Mouse (Mus musculus): ENCODE data around the gene Bhlhe40. TPM values are rescaled to one million over a fixed set of nuclear protein-coding genes. Genes with fewer than 3 reads are reported as not detected.

Bhlhe40 gene
- polyA plus RNA-seq, 1 experiment from 2014 or later: 2.2 TPM

DNA sequence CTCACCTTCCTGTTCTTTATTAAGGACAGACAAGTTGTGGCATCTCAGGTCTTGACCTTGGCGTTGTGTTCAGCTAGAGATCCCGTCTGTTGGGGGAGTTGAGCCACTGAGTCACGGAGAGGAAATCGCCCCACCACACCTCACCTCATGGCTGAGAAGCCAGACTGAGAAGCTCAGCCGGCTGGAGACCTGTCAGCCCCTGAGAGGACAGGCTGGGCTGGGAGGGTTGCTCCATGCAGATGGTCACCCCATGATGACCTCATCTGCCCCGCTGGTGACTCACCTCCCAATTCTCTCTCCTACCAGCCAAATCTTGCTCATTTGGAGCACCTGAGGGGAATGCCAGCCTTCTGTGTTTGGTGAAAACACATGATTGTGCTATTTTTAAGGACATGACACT, 45.5 kb downstream of the Bhlhe40 start:
- Histone ChIP-seq H3K27me3 (peaks cover 21% of the 10 kb centered on the region), H3K4me2 (no peak overlapping the region), H3K4me1 (replicated peaks) (peaks cover 13% of the 10 kb centered on the region; the same call in 1 of the 2 replicates), H3K9me3 (no peaks in the 10 kb centered on the region), H3K9ac (replicated peaks) (no peak overlapping the region), H3K27ac (no peak overlapping the region), H3K4me3 (replicated peaks) (no peak overlapping the region), H3K36me3 (no peaks in the 10 kb centered on the region)
- ATAC-seq (ENCODE audit: insufficient number of reproducible peaks, insufficient read depth, low FRiP score, low TSS enrichment, low read depth): no peak
- 60% methylated on average over 6 of the region's 6 CpGs for WGBS

- H3K9ac ChIP-seq (replicated peaks): no peak overlapping the region
- peaks cover 21% of the 10 kb centered on the region for H3K27me3 ChIP-seq
- H3K4me3 ChIP-seq (replicated peaks): no peak overlapping the region
- H3K4me2 ChIP-seq: no peak overlapping the region
- H3K36me3 ChIP-seq: no peaks in the 10 kb centered on the region
- H3K27ac ChIP-seq: no peak overlapping the region
- H3K4me1 ChIP-seq (replicated peaks): peaks cover 13% of the 10 kb centered on the region; the same call in 1 of the 2 replicates
- WGBS: 88% methylated on average over 8 of the region's 8 CpGs
- no peak for ATAC-seq (ENCODE audit: insufficient number of reproducible peaks, insufficient read depth, low FRiP score, low TSS enrichment, low read depth)
- H3K9me3 ChIP-seq: no peaks in the 10 kb centered on the region
Measured at GRCm38 (mm10) chr6:108706994-108707645, 46.7 kb downstream of the Bhlhe40 start.

DNA sequence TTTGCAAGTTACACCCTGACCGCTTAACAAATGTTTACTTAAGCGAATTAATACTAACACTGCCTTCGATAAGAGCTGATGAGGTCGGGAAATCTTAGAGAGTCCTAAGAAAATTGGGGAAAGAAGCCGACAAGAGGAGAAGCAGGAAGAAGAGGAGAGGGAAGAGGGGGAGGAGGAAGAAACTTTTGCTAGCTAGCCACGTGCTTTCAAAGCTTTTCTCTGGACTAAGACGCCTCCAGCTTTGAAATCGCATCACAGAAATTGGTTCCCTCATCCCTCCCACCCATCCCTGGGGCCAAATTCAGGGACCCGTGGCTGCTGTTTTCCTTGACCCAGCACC, 48.7 kb downstream of the Bhlhe40 start:
- Histone ChIP-seq H3K4me2 (peak overlapping the region; percentile 80), H3K36me3 (no peaks in the 10 kb centered on the region), H3K9ac (replicated peaks) (peak overlapping the region; percentile 23; the same call in 1 of the 2 replicates), H3K4me3 (replicated peaks) (peak overlapping the region; percentile 38), H3K9me3 (no peaks in the 10 kb centered on the region), H3K4me1 (replicated peaks) (peaks cover 11% of the 10 kb centered on the region; the same call in 1 of the 2 replicates), H3K27ac (no peak overlapping the region), H3K27me3 (peaks cover 25% of the 10 kb centered on the region)
- WGBS: 18% methylated on average over 9 of the region's 9 CpGs
- ATAC-seq (ENCODE audit: insufficient number of reproducible peaks, insufficient read depth, low FRiP score, low TSS enrichment, low read depth): no peak

GRCm38 (mm10) chr6:108709471-108710231, 49.2 kb downstream of the Bhlhe40 start:
- WGBS: under 1% methylated on average over 29 of the region's 29 CpGs
- Histone ChIP-seq H3K9me3 (no peaks in the 10 kb centered on the region), H3K4me1 (replicated peaks) (peaks cover 11% of the 10 kb centered on the region; the same call in 1 of the 2 replicates), H3K4me3 (replicated peaks) (peak overlapping the region; percentile 38), H3K4me2 (peak overlapping the region; percentile 80), H3K9ac (replicated peaks) (peak overlapping the region; percentile 23; the same call in 1 of the 2 replicates), H3K36me3 (no peaks in the 10 kb centered on the region), H3K27ac (no peak overlapping the region), H3K27me3 (peaks cover 25% of the 10 kb centered on the region)
- ATAC-seq (ENCODE audit: insufficient number of reproducible peaks, insufficient read depth, low FRiP score, low TSS enrichment, low read depth): peak; percentile 88

DNA sequence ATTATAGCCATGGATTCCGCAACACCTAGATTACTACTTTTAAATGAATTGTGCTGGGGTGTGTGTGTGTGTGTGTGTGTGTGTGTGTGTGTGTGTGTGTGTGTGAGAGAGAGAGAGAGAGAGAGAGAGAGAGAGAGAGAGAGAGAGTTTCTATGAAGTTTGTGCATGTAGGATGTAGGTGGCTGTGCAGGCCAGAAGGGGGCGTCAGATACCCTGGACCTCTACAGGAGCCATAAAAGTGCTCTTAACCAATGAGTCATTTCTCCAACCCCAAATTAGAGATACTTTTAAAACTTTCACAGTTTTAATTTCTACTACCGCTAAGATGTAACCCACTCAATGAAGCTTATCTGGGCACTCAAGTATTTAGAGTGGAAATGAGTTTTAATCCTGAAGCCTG, 50.2 kb downstream of the Bhlhe40 start:
- Histone ChIP-seq H3K4me3 (replicated peaks) (no peak overlapping the region), H3K27ac (no peak overlapping the region), H3K9me3 (no peaks in the 10 kb centered on the region), H3K4me1 (replicated peaks) (peaks cover 11% of the 10 kb centered on the region; the same call in 1 of the 2 replicates), H3K9ac (replicated peaks) (no peak overlapping the region), H3K36me3 (no peaks in the 10 kb centered on the region), H3K27me3 (peaks cover 25% of the 10 kb centered on the region), H3K4me2 (no peak overlapping the region)
- ATAC-seq (ENCODE audit: insufficient number of reproducible peaks, insufficient read depth, low FRiP score, low TSS enrichment, low read depth): no peak
- 75% methylated on average over 3 of the region's 3 CpGs for WGBS

- no peak for ATAC-seq (ENCODE audit: insufficient number of reproducible peaks, insufficient read depth, low FRiP score, low TSS enrichment, low read depth)
Measured at GRCm38 (mm10) chr6:108711192-108711964, 50.9 kb downstream of the Bhlhe40 start.

GRCm38 (mm10) chr6:108712148-108712547, 51.7 kb downstream of the Bhlhe40 start:
- Histone ChIP-seq H3K27me3 (peaks cover 25% of the 10 kb centered on the region), H3K4me1 (replicated peaks) (peaks cover 11% of the 10 kb centered on the region; the same call in 1 of the 2 replicates), H3K4me2 (no peak overlapping the region), H3K36me3 (no peaks in the 10 kb centered on the region), H3K9me3 (no peaks in the 10 kb centered on the region), H3K9ac (replicated peaks) (no peak overlapping the region), H3K27ac (no peak overlapping the region), H3K4me3 (replicated peaks) (no peak overlapping the region)
- no peak for ATAC-seq (ENCODE audit: insufficient number of reproducible peaks, insufficient read depth, low FRiP score, low TSS enrichment, low read depth)

More at GRCm38 (mm10) chr6:108711192-108711964, 50.9 kb downstream of the Bhlhe40 start:
- H3K9ac ChIP-seq (replicated peaks): no peak overlapping the region
- H3K27ac ChIP-seq: no peak overlapping the region
- peaks cover 11% of the 10 kb centered on the region; the same call in 1 of the 2 replicates for H3K4me1 ChIP-seq (replicated peaks)
- H3K9me3 ChIP-seq: no peaks in the 10 kb centered on the region
- H3K4me3 ChIP-seq (replicated peaks): no peak overlapping the region
- no peaks in the 10 kb centered on the region for H3K36me3 ChIP-seq
- H3K4me2 ChIP-seq: no peak overlapping the region
- peaks cover 25% of the 10 kb centered on the region for H3K27me3 ChIP-seq
- 73% methylated on average over 4 of the region's 4 CpGs for WGBS

GRCm38 (mm10) chr6:108713175-108713974, 52.9 kb downstream of the Bhlhe40 start:
- no peaks in the 10 kb centered on the region for H3K9me3 ChIP-seq
- no peak overlapping the region for H3K4me3 ChIP-seq (replicated peaks)
- no peak for ATAC-seq (ENCODE audit: insufficient number of reproducible peaks, insufficient read depth, low FRiP score, low TSS enrichment, low read depth)
- H3K4me2 ChIP-seq: no peak overlapping the region
- no peak overlapping the region for H3K9ac ChIP-seq (replicated peaks)
- H3K27ac ChIP-seq: no peak overlapping the region
- H3K27me3 ChIP-seq: peaks cover 19% of the 10 kb centered on the region
- H3K4me1 ChIP-seq (replicated peaks): peaks cover 15% of the 10 kb centered on the region
- 58% methylated on average over 7 of the region's 7 CpGs for WGBS
- no peaks in the 10 kb centered on the region for H3K36me3 ChIP-seq
